Comparison of ENCODE assay signal across 11 mouse cellular contexts in genomic region chr2:35625007-35625380, GRCm38 (mm10).
"Had no signal": no experiment of that assay in that cellular context is flagged by ENCODE, and none has a peak within 500 bp of the region (broad histone marks: within the 10 kb centered on the region; RNA-seq: fewer than 3 reads in every experiment).

No protein-coding gene starts in this region.

- H3K27me3 ChIP-seq: neural tube, embryonic 13.5 days; stomach, embryonic 15.5 days had no signal

- H3K9ac ChIP-seq: liver, embryonic 14.5 days; neural tube, embryonic 13.5 days; stomach, embryonic 15.5 days had no signal

- H3K9me3 ChIP-seq: midbrain, embryonic 12.5 days; neural tube, embryonic 13.5 days; stomach, embryonic 15.5 days had no signal

- H3K36me3 ChIP-seq: midbrain, embryonic 12.5 days; neural tube, embryonic 13.5 days; stomach, embryonic 15.5 days had no signal

- H3K27ac ChIP-seq: liver, embryonic 14.5 days; midbrain, embryonic 12.5 days; neural tube, embryonic 13.5 days; stomach, embryonic 15.5 days had no signal

- H3K4me2 ChIP-seq: midbrain, embryonic 12.5 days had no signal

- DNase-seq: kidney, postnatal 25 days; lung, adult 18-20 months; right cerebral cortex, postnatal 14 days; thymus, adult 2 months; thymus, postnatal 4 days had no signal

- H3K4me3 ChIP-seq: left cerebral cortex, adult 2 months; midbrain, embryonic 12.5 days; neural tube, embryonic 13.5 days; stomach, embryonic 15.5 days had no signal

- ATAC-seq: midbrain, embryonic 16.5 days had no signal
